Mouse (Mus musculus) left cerebral cortex, adult 11 months (tissue): ENCODE data around the gene Gm10320.

Experiments used
- DNase-seq: peaks from one replicate; pipeline ENCODE4 v3.0.0; 2022; ENCODE audit warnings: low spot score

Gm10320 gene

GRCm38 (mm10) chr13:98469916-98470315 is 21.9 kb downstream of the Gm10320 start:
- DNase-seq, result no peak

GRCm38 (mm10) chr13:98461467-98461866 is 30.3 kb downstream of the Gm10320 start:
- no peak for DNase-seq

DNA sequence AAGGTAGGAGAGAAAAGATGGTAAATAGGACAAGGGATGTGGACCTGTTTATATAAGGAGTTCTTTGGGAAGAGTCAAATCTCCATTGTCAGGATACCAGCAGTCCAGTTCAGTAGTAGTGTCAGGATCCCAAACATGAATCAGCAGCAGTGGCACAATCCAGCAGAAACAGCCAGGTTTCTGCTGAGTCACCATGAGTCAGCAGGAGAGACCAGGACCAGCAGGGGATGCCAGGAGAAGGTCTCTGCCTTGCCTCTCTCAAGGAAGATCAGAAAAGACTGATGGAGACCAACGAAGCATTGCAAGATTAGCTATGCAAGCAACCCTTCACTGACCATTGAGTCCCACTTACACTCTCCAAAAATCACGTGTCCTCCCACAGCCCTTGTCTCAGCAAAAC is 35.4 kb downstream of the Gm10320 start:
- DNase-seq, result no peak

- DNase-seq, result no peak
Measured at GRCm38 (mm10) chr13:98455646-98456045, 36.2 kb downstream of the Gm10320 start.

- no peak for DNase-seq
Measured at GRCm38 (mm10) chr13:98454224-98454967, 37.4 kb downstream of the Gm10320 start.

DNA sequence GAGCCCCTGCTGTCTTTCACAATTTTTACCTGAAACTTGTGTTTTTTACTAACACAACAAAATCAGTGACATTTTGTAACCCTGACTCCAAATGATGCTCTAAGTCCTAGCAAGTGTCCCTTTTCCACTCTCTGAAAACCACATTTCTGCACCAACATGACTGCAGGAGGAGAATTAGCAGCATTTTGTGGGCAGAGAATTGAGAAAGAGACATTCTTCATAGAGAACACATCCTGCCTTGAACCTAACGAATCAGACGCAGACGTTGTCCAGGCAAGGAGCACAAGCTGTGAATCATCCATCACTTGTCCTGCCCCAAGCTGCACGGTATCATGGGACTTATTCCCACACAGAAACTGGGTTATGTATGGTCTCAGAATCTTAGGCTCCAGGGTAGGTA is 38.7 kb downstream of the Gm10320 start:
- DNase-seq, result no peak

DNA sequence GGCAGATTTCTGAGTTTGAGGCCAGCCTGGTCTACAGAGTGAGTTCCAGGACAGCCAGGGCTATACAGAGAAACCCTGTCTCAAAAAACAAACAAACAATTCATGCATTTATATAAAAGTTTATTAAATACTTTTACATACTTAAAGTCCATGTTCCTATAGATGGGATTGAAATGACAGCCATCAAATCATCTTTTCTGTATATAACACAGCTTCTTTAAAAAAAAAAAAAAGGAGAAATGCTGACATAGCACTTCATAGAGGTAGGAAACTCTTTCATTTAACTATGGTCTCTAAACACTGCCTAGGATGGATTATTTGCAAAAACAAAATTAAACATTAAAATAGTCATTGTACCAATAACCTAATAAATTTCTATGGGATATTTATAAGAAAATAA is 43.1 kb downstream of the Gm10320 start:
- no peak for DNase-seq

- DNase-seq, result no peak
Measured at GRCm38 (mm10) chr13:98447741-98448140, 44.1 kb downstream of the Gm10320 start.

- DNase-seq, result no peak
Measured at GRCm38 (mm10) chr13:98445391-98446125, 46.2 kb downstream of the Gm10320 start.

DNA sequence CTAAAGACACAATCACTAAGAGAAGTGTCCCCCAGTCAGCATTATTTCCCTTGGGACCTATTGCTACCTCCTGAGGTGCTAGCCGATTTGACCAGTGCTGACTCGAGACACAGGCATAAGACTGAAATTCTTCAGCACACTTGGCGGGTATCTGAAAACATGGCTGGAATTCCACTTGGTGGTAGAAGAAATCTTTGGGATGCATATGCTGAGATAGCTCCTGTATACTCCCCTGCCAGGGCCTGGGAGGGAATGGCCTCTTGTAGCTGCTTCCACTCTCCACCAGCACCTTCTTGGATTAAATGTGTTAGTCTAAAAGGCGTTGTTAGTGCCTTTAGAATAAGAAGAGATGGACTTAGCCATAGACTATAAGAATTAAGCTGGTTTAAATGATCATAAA is 50.8 kb downstream of the Gm10320 start:
- DNase-seq, result no peak

DNA sequence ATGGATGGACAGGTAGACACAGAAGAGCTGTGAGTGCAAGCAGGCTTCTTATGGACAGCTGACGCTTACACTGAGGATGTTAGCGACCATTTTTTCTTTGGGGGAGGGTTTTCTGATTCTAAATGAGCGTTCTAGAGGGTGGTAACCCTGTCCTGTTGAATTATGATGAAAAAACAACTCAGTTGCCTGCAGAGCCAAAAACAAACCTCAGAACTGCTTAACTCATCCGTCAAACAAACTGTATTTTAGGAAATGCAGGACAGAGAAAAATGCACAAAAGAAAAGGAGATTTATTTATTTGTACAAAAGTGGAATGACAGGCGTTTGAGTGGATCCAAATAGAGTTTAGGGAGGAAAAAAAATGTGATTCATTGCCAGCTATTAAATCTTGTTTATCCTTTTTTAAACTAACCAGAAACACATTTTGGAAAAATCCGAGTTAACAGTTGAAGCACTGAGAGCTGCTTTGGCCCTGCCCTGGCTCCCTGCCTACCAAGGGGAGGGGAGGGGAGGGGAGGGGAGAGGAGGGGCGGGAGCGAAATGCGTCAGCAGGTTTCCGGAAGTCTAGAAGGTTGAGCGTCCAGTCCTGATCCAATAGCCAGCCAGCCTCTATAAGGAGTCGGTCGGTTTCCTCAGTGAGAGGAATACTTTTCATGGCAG is 51.4 kb downstream of the Gm10320 start:
- no peak for DNase-seq
